In genomic region chr8:28171456-28171855, GRCm38 (mm10) we compare ENCODE assay signal across 22 mouse cellular contexts.
DNase-seq lines count a peak whose midpoint lies in the region; ATAC-seq and TF ChIP-seq lines count a peak whose summit lies in the region.
"Had no signal": no experiment of that assay in that cellular context is flagged by ENCODE, and none has a peak within 500 bp of the region (broad histone marks: within the 10 kb centered on the region; RNA-seq: fewer than 3 reads in every experiment).

No protein-coding gene starts in this region.

- H3K27ac ChIP-seq in forebrain, embryonic 14.5 days (ENCODE audit: low read depth, low read length): no peak overlapping the region
- no peak overlapping the region for H3K27ac ChIP-seq in forebrain, embryonic 12.5 days
- no peak overlapping the region for H3K27ac ChIP-seq in midbrain, embryonic 11.5 days (ENCODE audit: low read depth, low read length)
- H3K27ac ChIP-seq in midbrain, embryonic 15.5 days: no peak overlapping the region
- H3K27ac ChIP-seq: embryonic facial prominence, embryonic 10.5 days; embryonic facial prominence, embryonic 12.5 days; forebrain, embryonic 15.5 days had no signal

- H3K4me2 ChIP-seq in forebrain, embryonic 14.5 days (ENCODE audit: low read length): no peak overlapping the region
- H3K4me2 ChIP-seq in forebrain, embryonic 12.5 days: no peak overlapping the region
- no peak overlapping the region for H3K4me2 ChIP-seq in midbrain, embryonic 11.5 days
- no peak overlapping the region for H3K4me2 ChIP-seq in midbrain, embryonic 15.5 days
- H3K4me2 ChIP-seq: embryonic facial prominence, embryonic 12.5 days; forebrain, embryonic 15.5 days had no signal

- TF ChIP-seq POLR2A in brain, embryonic 14.5 days (IDR thresholded peaks at IDR 0.05; ENCODE audit: borderline replicate concordance, extremely low read depth, insufficient read depth, insufficient read length, poor library complexity, severe bottlenecking): no peak

- TF ChIP-seq CTCF in brain, embryonic 14.5 days (IDR thresholded peaks at IDR 0.05; ENCODE audit: borderline replicate concordance, extremely low read depth, insufficient read depth, insufficient read length): no peak

- H3K27me3 ChIP-seq in forebrain, embryonic 14.5 days (replicated peaks; ENCODE audit: control insufficient read depth, insufficient read depth, low read length): no peaks in the 10 kb centered on the region
- no peaks in the 10 kb centered on the region for H3K27me3 ChIP-seq in forebrain, embryonic 12.5 days
- no peaks in the 10 kb centered on the region for H3K27me3 ChIP-seq in midbrain, embryonic 11.5 days (ENCODE audit: control insufficient read depth, insufficient read depth, low read length)
- no peaks in the 10 kb centered on the region for H3K27me3 ChIP-seq in midbrain, embryonic 15.5 days (replicated peaks)
- H3K27me3 ChIP-seq: CH12.LX; embryonic facial prominence, embryonic 12.5 days; forebrain, embryonic 15.5 days; Patski had no signal

- peak; percentile 8 for DNase-seq in forebrain, embryonic 14.5 days (ENCODE audit: low spot score)
- peak; percentile 54 for DNase-seq in midbrain, embryonic 11.5 days (ENCODE audit: low spot score, missing footprints)
- DNase-seq in brain, embryonic 14.5 days (ENCODE audit: low read depth): peak; percentile 55
- DNase-seq: adrenal gland, adult 8-10 months; adrenal gland, postnatal 14 days; adrenal gland, postnatal 36 days; B cell, adult 2 months; cerebellum, adult 11 months; cerebellum, adult 2 months; cerebellum, adult 9-10 months; cerebellum, postnatal 25 days; forebrain, postnatal 0 days had no signal

- H3K9me3 ChIP-seq in forebrain, embryonic 14.5 days (replicated peaks; ENCODE audit: control insufficient read depth, low read length): no peaks in the 10 kb centered on the region
- H3K9me3 ChIP-seq in forebrain, embryonic 12.5 days: no peaks in the 10 kb centered on the region
- no peaks in the 10 kb centered on the region for H3K9me3 ChIP-seq in midbrain, embryonic 11.5 days (ENCODE audit: control insufficient read depth, low read length)
- no peaks in the 10 kb centered on the region for H3K9me3 ChIP-seq in midbrain, embryonic 15.5 days
- H3K9me3 ChIP-seq: embryonic facial prominence, embryonic 10.5 days; embryonic facial prominence, embryonic 12.5 days; forebrain, embryonic 15.5 days had no signal

- H3K4me1 ChIP-seq in forebrain, embryonic 14.5 days (ENCODE audit: control insufficient read depth, insufficient read depth, low read length): no peaks in the 10 kb centered on the region
- no peaks in the 10 kb centered on the region for H3K4me1 ChIP-seq in forebrain, embryonic 12.5 days
- H3K4me1 ChIP-seq in midbrain, embryonic 11.5 days (ENCODE audit: control insufficient read depth, insufficient read depth, low read length): no peaks in the 10 kb centered on the region
- H3K4me1 ChIP-seq in midbrain, embryonic 15.5 days: no peaks in the 10 kb centered on the region
- H3K4me1 ChIP-seq: forebrain, embryonic 15.5 days had no signal

- H3K9ac ChIP-seq in forebrain, embryonic 14.5 days (ENCODE audit: low read length): no peak overlapping the region
- no peak overlapping the region for H3K9ac ChIP-seq in forebrain, embryonic 12.5 days
- H3K9ac ChIP-seq in midbrain, embryonic 11.5 days (ENCODE audit: low read length): no peak overlapping the region
- H3K9ac ChIP-seq in midbrain, embryonic 15.5 days: no peak overlapping the region
- H3K9ac ChIP-seq: embryonic facial prominence, embryonic 12.5 days; forebrain, embryonic 15.5 days; forebrain, postnatal 0 days had no signal

- ATAC-seq in forebrain, embryonic 14.5 days: no peak
- ATAC-seq in forebrain, embryonic 12.5 days (ENCODE audit: low FRiP score): no peak
- no peak for ATAC-seq in midbrain, embryonic 11.5 days (ENCODE audit: low FRiP score)
- ATAC-seq in midbrain, embryonic 15.5 days (replicated peaks): no peak
- ATAC-seq: activated CD4-positive, CD25-positive, alpha-beta regulatory T cell, adult 4 months; CD4-positive, CD25-positive, alpha-beta regulatory T cell, adult 4 months; forebrain, embryonic 15.5 days; forebrain, postnatal 0 days; Patski had no signal

- H3K36me3 ChIP-seq in forebrain, embryonic 14.5 days (ENCODE audit: control insufficient read depth, insufficient read depth, low read length): no peaks in the 10 kb centered on the region
- no peaks in the 10 kb centered on the region for H3K36me3 ChIP-seq in forebrain, embryonic 12.5 days (replicated peaks)
- H3K36me3 ChIP-seq in midbrain, embryonic 11.5 days (ENCODE audit: control insufficient read depth, insufficient read depth, low read length): no peaks in the 10 kb centered on the region
- H3K36me3 ChIP-seq in midbrain, embryonic 15.5 days (replicated peaks): no peaks in the 10 kb centered on the region
- H3K36me3 ChIP-seq: embryonic facial prominence, embryonic 10.5 days; embryonic facial prominence, embryonic 12.5 days; forebrain, embryonic 15.5 days; G1E had no signal

- WGBS in forebrain, embryonic 14.5 days: 15% methylated on average over 4 of the region's 4 CpGs
- WGBS in forebrain, embryonic 12.5 days: 35% methylated on average over 4 of the region's 4 CpGs
- 48% methylated on average over 4 of the region's 4 CpGs for WGBS in midbrain, embryonic 11.5 days
- 29% methylated on average over 4 of the region's 4 CpGs for WGBS in midbrain, embryonic 15.5 days

- H3K4me3 ChIP-seq in forebrain, embryonic 14.5 days (ENCODE audit: low read depth, low read length): no peak overlapping the region
- H3K4me3 ChIP-seq in forebrain, embryonic 12.5 days (replicated peaks): no peak overlapping the region
- no peak overlapping the region for H3K4me3 ChIP-seq in midbrain, embryonic 11.5 days (ENCODE audit: low read depth, low read length)
- H3K4me3 ChIP-seq in midbrain, embryonic 15.5 days: no peak overlapping the region
- H3K4me3 ChIP-seq: embryonic facial prominence, embryonic 10.5 days; embryonic facial prominence, embryonic 12.5 days; forebrain, embryonic 15.5 days had no signal
